Mouse (Mus musculus): ENCODE data around the gene Cd300e. TPM values are rescaled to one million over a fixed set of nuclear protein-coding genes. Genes with fewer than 3 reads are reported as not detected.
"Not testable (repeated sequence)": the region's sequence is repeated elsewhere in the genome, so short reads cannot be mapped to it uniquely, and the experiment has no call there.

Cd300e gene
- polyA plus RNA-seq, 1 experiment = 0.19 TPM

DNA sequence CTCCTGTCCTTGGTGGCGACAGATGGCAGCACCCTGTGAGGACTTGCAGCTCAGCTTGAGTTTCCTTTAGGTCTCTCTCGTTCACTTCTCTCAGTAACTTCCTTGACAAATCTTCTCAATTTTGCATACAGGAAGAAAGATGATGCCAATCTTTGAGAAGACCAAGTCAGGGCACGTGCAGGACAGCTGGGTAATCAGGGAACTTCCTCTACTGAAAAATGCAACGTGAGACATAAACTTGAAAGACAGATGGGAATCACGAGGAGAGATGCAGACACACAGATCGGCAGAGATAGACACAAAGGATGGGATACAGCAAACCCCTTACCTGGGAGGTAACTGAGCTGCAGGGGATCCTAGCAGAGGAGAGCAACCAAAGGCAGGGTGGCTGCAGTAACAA, 24.3 kb downstream of the Cd300e start, which contains the start of gene Cd300ld5:
TSS of gene Cd300ld5 (minus strand) at position 101 of the 400 bp plus-strand sequence.
- not testable (repeated sequence) for DNase-seq (ENCODE audit: low read depth, low spot score)
- WGBS = no CpG with 5 or more reads among the region's 6 CpGs

- not testable (repeated sequence) for DNase-seq (ENCODE audit: low read depth, low spot score)
- WGBS = no CpG with 5 or more reads among the region's 6 CpGs
Observed at GRCm38 (mm10) chr11:115026912-115027311, 35.1 kb downstream of the Cd300e start, which contains the start of gene Cd300ld4. TSS of gene Cd300ld4 (minus strand) at chr11:115027012.

- WGBS = no CpG with 5 or more reads among the region's 7 CpGs
- DNase-seq (ENCODE audit: low read depth, low spot score) = not testable (repeated sequence)
Observed at GRCm38 (mm10) chr11:115016093-115016492, 45.9 kb downstream of the Cd300e start, which contains the start of gene Cd300ld2. TSS of gene Cd300ld2 (minus strand) at chr11:115016193.

DNA sequence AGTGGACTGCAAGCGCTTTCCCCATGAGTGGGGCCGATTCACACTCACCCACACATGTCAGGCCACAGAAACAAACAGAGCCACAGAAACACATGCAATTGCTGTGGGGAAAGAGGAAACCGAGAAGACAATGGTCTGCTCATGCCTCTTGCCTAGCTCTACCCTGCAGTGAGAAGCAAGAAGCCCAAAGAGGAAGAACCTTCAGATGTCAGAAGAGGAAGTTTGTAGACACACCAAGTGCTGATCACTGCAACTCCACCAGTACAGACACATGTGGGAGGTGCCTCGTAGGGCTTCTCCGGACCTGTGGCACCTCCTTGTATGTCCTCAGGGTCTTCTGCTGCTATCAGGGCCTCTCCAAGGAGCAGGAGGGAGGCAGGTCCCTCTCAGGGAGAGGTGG, 57.9 kb downstream of the Cd300e start:
- WGBS = 78% methylated on average over 5 of the region's 5 CpGs
- no peak for DNase-seq (ENCODE audit: low read depth, low spot score)

Other genes starting within 250 kb of the Cd300e start
- 2.0 and 3.9 TPM in 2 replicates for gene Gprc5c, start 211.0 kb downstream of the Cd300e start, polyA plus RNA-seq (2012; rRNA removed)
- 1.3 and 2.2 TPM in 2 replicates for gene Cd300a, start 172.1 kb downstream of the Cd300e start, polyA plus RNA-seq (2012; rRNA removed)
- 0.25 and 0.63 TPM in 2 replicates for gene Cd300lb, start 127.8 kb downstream of the Cd300e start, polyA plus RNA-seq (2012; rRNA removed)
- 0.63 and 1.2 TPM in 2 replicates for gene Cd300c, start 93.0 kb downstream of the Cd300e start, polyA plus RNA-seq (2012; rRNA removed)
- gene Cd300ld, start 72.3 kb downstream of the Cd300e start, polyA plus RNA-seq (2012; rRNA removed) = 1.6 and 2.3 TPM in 2 replicates
- 8.0 and 10.1 TPM in 2 replicates for gene Cd300c2, start 60.3 kb downstream of the Cd300e start, polyA plus RNA-seq (2012; rRNA removed)
- gene Cd300ld2, start 46.0 kb downstream of the Cd300e start, polyA plus RNA-seq (2012; rRNA removed) = not detected in 2 replicates
- gene Cd300ld4, start 35.2 kb downstream of the Cd300e start, polyA plus RNA-seq (2012; rRNA removed) = 0.29 TPM in 1 of 2 replicates, not detected in the other
- gene Cd300ld5, start 24.4 kb downstream of the Cd300e start, polyA plus RNA-seq (2012; rRNA removed) = 0.89 TPM in 1 of 2 replicates, not detected in the other
- 2.9 and 3.7 TPM in 2 replicates for gene Cd300ld3, start 13.8 kb downstream of the Cd300e start, polyA plus RNA-seq (2012; rRNA removed)
- 3.5 and 4.5 TPM in 2 replicates for gene Rab37, start 29.3 kb upstream of the Cd300e start, polyA plus RNA-seq (2012; rRNA removed)
- 4.8 and 6.3 TPM in 2 replicates for gene Cd300lf, start 71.8 kb upstream of the Cd300e start, polyA plus RNA-seq (2012; rRNA removed)
- gene Slc9a3r1, start 101.2 kb upstream of the Cd300e start, polyA plus RNA-seq (2012; rRNA removed) = 492 and 733 TPM in 2 replicates
- gene Tmem104, start 125.3 kb upstream of the Cd300e start, polyA plus RNA-seq (2012; rRNA removed) = 7.9 and 10.1 TPM in 2 replicates
- gene Nat9, start 125.7 kb upstream of the Cd300e start, polyA plus RNA-seq (2012; rRNA removed) = 25.3 and 25.4 TPM in 2 replicates
- gene Grin2c, start 205.1 kb upstream of the Cd300e start, polyA plus RNA-seq (2012; rRNA removed) = 0.04 TPM in 2 replicates
- 10.0 and 11.8 TPM in 2 replicates for gene Fdxr, start 214.9 kb upstream of the Cd300e start, polyA plus RNA-seq (2012; rRNA removed)
- gene Fads6, start 235.5 kb upstream of the Cd300e start, polyA plus RNA-seq (2012; rRNA removed) = 0.51 and 0.53 TPM in 2 replicates
- gene Otop2, start 245.0 kb upstream of the Cd300e start, polyA plus RNA-seq (2012; rRNA removed) = 0.05 and 0.63 TPM in 2 replicates